Mouse (Mus musculus) testis, adult 2 months (tissue): ENCODE results near the gene Tmem176a.

Experiments
- CTCF ChIP-seq: fragments of 200-500 bp; IDR thresholded peaks from 2 replicates; pipeline ENCODE4 v1.5.1; 2012; ENCODE audit warnings: low read depth, mild to moderate bottlenecking, inconsistent platforms, low read length, moderate library complexity; ENCODE audit not compliant: control insufficient read depth, insufficient read depth, insufficient replicate concordance
- POLR2A ChIP-seq: fragments of 200-500 bp; IDR thresholded peaks from 2 replicates; pipeline ENCODE4 v1.6.1; 2012; ENCODE audit warnings: low read depth, mild to moderate bottlenecking, inconsistent platforms, low read length, moderate library complexity; ENCODE audit not compliant: control insufficient read depth

GRCm38 (mm10) chr6:48875515-48875914 is 34.8 kb downstream of the Tmem176a start:
- TF ChIP-seq POLR2A (no peak), CTCF (no peak)
